Mouse (Mus musculus): Measurements from ENCODE around the gene Epha6.
"Not testable (repeated sequence)": the region's sequence is repeated elsewhere in the genome, so short reads cannot be mapped to it uniquely, and the experiment has no call there.

The Epha6 gene

DNA sequence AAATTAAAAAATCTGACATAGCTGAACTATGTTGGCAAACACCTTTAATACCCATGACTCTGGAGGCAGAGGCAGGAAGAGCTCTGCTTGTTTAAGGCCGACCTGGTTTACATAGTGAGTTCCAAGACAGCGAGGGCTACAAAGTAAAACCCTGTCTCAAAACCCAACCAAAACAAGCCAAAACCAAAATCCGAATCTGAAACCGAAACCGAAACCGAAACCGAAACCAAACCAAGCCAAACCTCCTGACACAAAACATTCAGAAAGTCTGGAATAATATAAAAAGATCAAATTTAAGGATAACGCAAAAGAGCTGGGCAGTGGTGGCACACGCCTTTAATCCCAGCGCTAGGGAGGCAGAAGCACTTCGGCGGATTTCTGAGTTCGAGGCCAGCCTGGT is 725.3 kb downstream of the Epha6 start:
- DNase-seq, result no peak

- DNase-seq, result peak; percentile 4
These were observed 733.5 kb downstream of the Epha6 start for GRCm38 (mm10) chr16:59871792-59872191.

GRCm38 (mm10) chr16:59854160-59854717 is 751.1 kb downstream of the Epha6 start:
- no peak for DNase-seq

DNA sequence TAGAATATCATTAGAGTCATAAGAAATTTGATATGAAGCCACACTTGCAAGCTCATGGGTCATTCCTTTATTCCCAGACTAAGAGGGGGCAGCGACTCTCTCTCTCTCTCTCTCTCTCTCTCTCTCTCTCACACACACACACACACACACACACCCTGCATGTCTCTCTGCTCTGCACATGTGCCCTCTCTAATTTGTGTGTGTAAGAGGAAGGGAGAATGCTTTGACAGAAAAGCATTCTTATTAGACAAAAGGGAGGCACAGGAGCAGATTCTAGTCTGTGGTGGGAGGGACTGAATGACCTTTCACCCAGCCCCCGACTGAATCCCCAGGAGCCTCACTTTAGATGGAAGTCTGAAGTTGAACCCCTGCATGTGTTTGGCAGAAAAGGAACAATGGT is 752.6 kb downstream of the Epha6 start:
- no peak for DNase-seq

- peak; percentile 9 for DNase-seq
These were observed 758.8 kb downstream of the Epha6 start for GRCm38 (mm10) chr16:59846574-59846973.

DNA sequence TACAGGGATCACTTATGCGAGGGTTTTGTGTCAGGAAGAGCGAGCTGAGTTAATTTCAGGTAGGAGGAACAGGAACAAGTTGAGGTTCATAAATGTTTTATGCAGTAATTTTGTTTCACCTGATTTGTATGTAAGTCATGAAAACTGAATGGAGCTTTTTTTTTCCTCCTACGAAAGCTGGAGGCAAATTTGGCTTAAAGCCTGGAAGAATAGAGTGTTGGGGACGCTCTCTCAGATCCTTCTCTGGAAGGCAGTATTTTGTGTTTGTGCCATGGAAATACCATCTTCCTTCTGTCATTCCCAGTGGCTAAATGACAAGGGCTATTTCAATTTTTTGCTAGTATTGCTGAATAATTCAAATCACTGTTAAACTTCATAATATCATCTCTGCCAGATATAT is 768.6 kb downstream of the Epha6 start:
- no peak for DNase-seq

DNA sequence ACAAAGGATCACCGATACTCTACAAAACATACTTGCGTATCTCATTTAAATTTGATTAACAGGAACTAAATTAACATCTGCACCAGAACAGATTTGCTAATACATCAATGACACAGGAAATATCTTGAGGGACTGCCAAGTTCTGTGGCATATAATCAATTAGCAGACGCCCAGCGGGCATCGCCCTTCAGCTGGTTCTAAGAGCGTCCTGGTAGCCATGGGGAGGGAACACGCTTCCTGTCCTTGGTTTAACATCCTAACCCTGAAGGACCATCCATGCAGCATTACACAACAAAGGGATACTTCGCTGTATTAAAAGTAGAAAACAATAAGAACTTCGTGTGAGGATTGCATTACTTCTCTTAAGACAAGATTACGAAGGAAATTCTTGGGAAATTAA is 769.0 kb downstream of the Epha6 start:
- no peak for DNase-seq

- DNase-seq, result peak; percentile 4
These were observed 772.9 kb downstream of the Epha6 start for GRCm38 (mm10) chr16:59832468-59832867.

GRCm38 (mm10) chr16:59829655-59830054 is 775.7 kb downstream of the Epha6 start:
- DNase-seq, result no peak

DNA sequence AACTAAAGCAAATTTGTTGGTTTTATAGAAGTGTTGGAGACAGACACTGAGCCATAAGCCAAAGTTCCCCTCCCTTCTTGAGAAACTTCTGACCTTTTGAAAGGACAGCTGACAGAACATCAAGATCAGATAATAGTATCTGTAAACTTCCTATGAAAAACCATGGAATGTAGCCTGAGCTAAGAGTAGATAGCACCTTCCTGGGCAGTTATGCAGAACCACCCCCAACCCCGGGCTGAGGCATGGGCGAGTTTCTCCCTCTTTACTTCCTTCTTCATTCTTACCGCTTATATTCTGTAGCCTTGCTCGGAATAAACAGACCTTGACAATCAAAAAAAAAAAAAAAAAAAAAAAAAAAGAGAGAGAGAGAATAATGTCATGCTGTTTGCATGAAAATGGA is 805.5 kb downstream of the Epha6 start:
- DNase-seq, result not testable (repeated sequence)

DNA sequence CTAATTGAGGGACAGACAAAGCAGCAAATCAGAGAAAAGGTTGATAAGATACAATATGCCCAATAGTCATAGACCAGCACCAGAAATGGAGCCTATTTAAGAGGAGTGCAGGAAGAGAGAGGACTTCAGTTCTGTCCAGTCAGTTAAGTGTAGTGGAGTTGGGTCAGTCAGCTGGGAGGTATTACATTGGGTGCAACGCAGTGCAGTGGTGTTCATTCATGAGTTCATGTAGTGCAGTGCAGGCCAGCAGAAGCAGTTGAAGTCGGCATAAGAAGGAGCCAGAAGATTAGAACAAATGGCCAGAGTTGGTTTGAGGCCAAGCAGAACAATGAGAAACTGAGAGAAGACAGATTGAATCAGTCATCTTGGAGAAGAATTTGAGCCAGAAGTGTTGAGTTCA is 833.0 kb downstream of the Epha6 start:
- no peak for DNase-seq

DNA sequence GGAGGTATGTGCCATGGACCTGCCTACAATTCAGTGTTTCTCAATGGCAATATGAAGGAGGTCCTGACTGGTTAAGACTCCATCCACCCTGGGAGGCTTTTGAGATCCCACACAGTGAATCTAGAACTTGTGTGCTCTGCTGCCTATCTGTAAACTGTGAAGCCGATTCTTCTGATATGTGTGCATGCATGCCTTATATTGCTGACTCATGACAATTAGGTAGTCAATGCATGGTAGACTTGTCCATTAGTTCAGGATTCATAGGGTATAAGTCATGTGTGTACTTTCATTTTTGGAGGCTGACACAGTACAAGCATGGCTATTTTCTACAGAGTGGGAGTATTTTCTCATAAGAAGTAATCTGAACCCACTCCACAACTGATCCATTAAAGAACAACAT is 834.9 kb downstream of the Epha6 start:
- no peak for DNase-seq

GRCm38 (mm10) chr16:59769936-59770335 is 835.4 kb downstream of the Epha6 start:
- DNase-seq, result no peak

DNA sequence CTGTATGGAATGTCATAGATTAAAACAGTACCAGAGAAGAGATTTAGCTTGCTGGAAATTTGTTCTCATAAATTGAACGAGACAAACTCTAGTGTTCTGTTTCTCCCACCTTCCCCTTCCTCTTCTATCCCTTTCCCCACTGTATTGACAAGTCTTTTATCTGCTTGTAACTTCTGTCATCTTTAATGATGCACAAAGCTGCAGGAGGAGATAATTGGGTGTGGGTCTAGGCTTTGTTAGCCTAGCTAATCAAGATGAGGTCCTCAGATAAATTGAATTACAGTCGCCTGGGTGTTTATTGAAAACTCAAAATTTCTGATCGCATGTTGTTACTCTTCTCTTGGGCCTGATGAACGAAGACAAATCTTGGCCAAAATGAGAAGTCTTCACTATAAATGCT is 844.5 kb downstream of the Epha6 start:
- no peak for DNase-seq

DNA sequence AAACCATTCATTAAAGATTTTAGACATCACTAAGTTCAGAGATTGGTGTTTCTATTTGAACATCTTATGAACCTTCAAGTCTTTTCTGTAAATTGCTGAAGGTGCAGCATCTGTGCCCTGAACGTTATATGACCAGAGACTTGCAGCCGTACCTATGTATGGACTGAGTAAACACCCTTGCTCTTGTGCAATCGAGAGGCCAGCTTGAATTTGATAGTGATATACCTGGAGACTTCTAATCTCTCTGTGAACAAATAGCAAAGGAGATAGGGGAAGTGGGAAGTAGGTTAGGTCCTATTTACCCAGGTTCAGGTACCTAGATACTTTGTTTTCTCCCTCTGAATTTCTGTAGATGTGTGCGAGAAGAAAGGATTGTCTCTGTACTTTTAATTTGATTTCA is 854.4 kb downstream of the Epha6 start:
- no peak for DNase-seq

- no peak for DNase-seq
These were observed 861.7 kb downstream of the Epha6 start for GRCm38 (mm10) chr16:59743669-59744068.

DNA sequence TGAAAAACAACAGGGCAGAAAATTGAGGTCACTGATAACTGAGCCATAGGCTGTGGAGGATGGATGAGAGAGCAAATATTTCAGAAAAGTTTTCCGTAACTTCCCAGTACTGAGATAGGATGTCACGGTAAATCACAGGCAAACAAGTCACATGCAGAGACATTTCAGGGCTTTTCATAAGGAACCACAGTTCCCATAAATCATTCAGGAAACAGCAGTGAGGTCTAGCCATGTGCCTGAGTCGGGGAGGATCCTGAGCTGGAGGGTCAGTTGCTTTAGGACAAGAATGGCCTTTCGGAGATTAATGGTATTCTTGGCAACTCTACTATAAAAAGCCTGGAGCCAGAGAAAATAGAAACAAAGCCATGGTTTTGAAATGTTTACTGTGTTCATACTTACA is 889.8 kb downstream of the Epha6 start:
- DNase-seq, result no peak

GRCm38 (mm10) chr16:59693230-59693629 is 912.1 kb downstream of the Epha6 start:
- peak; percentile 14 for DNase-seq

- no peak for DNase-seq
These were observed 916.2 kb downstream of the Epha6 start for GRCm38 (mm10) chr16:59689120-59689519.

GRCm38 (mm10) chr16:59685135-59685534 is 920.2 kb downstream of the Epha6 start:
- no peak for DNase-seq

- peak; percentile 46 for DNase-seq
These were observed 921.9 kb downstream of the Epha6 start for GRCm38 (mm10) chr16:59683434-59683833.

GRCm38 (mm10) chr16:59682216-59682891 is 923.0 kb downstream of the Epha6 start:
- DNase-seq, result no peak

DNA sequence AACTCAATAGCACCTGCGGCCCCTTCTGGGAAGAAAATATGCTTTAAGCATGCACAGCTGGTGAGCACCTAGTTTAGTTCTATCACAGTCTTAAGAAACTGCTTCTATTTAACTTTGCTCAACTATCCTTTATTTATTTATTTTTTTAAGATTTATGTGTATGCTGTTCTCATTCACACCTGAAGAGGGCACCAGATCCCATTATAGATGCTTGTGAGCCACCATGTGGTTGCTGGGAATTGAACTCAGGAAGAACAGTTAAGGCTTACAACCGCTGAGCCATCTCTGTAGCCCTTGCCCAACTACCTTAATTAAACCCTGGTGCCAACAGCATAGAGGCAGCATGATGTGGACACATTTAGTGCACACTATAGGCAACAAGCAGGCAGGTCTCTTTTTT is 938.4 kb downstream of the Epha6 start:
- no peak for DNase-seq

DNA sequence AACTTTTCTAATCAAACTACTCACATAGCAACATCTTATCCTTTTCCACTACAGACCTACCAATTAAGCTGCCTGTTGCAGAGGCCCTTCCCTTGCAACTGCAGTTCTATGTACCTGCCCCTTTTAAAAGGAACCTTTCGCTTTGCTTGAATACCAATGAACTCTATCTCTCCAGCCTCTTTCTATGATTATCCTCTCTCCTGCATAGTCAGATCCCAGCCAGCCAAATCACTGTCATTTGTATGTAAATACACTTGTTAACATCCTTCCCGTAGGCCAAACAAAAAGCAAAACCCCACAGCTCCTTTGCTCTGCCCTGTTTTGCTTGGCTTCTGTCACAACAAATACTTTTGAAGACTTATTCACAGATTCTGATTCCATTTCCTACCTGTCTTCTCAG is 961.6 kb downstream of the Epha6 start:
- no peak for DNase-seq

GRCm38 (mm10) chr16:59639985-59640384 is 965.3 kb downstream of the Epha6 start:
- no peak for DNase-seq
